ENCODE assay signal across 24 mouse cellular contexts in the genomic region with DNA sequence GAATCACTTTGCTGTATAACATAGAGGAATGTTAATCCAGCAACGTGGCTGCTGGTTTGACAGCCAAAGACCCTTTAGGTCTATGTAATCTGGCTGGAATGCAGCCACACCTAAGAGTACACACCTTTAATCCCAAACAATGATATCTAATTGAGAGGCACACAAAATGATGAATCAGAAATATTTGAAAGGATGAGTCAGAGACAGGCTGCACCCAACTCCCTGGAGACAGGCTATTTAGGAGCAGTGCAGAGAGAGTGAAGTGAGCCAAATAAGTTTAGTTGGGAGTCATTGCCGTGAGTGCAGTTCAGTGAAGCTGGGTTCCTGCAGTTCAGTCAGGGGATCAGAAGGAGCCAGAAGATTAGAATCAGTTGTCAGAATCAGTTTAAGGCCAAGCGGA.
DNase-seq lines count a peak whose midpoint lies in the region; TF ChIP-seq lines count a peak whose summit lies in the region.
"Had no signal": no experiment of that assay in that cellular context is flagged by ENCODE, and none has a peak within 500 bp of the region (broad histone marks: within the 10 kb centered on the region; RNA-seq: fewer than 3 reads in every experiment).

No protein-coding gene starts in this region.

- H3K4me3 ChIP-seq in C2C12 (ENCODE audit: insufficient read depth, poor library complexity, severe bottlenecking), result no peak overlapping the region
- H3K4me3 ChIP-seq: embryonic facial prominence, embryonic 12.5 days; erythroblast, embryonic 14.5 days; forebrain, embryonic 12.5 days; forebrain, embryonic 15.5 days; heart, adult 2 months; heart, embryonic 10.5 days; heart, embryonic 13.5 days had no signal

- no peak overlapping the region for H3ac ChIP-seq in C2C12 (ENCODE audit: control insufficient read depth, insufficient read length, low read depth)

- H3K79me3 ChIP-seq in C2C12 (ENCODE audit: low read depth), result no peaks in the 10 kb centered on the region

- no peaks in the 10 kb centered on the region for H3K27me3 ChIP-seq in C2C12 (ENCODE audit: control insufficient read depth, insufficient read depth, insufficient read length)
- H3K27me3 ChIP-seq: CH12.LX; embryonic facial prominence, embryonic 12.5 days; forebrain, embryonic 12.5 days; forebrain, embryonic 15.5 days; heart, embryonic 13.5 days had no signal

- no peaks in the 10 kb centered on the region for H3K36me3 ChIP-seq in C2C12 (ENCODE audit: control insufficient read depth, insufficient read depth)
- H3K36me3 ChIP-seq: embryonic facial prominence, embryonic 12.5 days; forebrain, embryonic 12.5 days; forebrain, embryonic 15.5 days; G1E; heart, embryonic 10.5 days; heart, embryonic 13.5 days had no signal

- DNase-seq in 3134 (ENCODE audit: extremely low read depth, insufficient read length, low spot score) (peak; percentile 37), R1 (ENCODE audit: low read depth, low spot score) (peak; percentile 3)
- no peak for DNase-seq in cerebellum, postnatal 36 days
- no peak for DNase-seq in testis, postnatal 14 days (ENCODE audit: low spot score)
- no peak for DNase-seq in adrenal gland, postnatal 10 days
- DNase-seq: adrenal gland, postnatal 14 days; cerebellum, adult 11-12 months; cerebellum, adult 8-10 months; cerebellum, postnatal 10 days; gastrocnemius, postnatal 10 days; gastrocnemius, postnatal 36 days; heart, adult 2 months; heart, postnatal 14 days; heart, postnatal 4 days; kidney, adult 18-20 months had no signal

- no peaks in the 10 kb centered on the region for H3K79me2 ChIP-seq in C2C12 (ENCODE audit: control insufficient read depth, insufficient read depth)

- no peak for TF ChIP-seq CTCF in C2C12 (IDR thresholded peaks at IDR 0.05; ENCODE audit: control insufficient read depth, insufficient read depth, insufficient read length)

TF ChIP-seq in C2C12, 6 proteins besides CTCF, POLR2A, EP300 and RAD21:
- peak; percentile 78 for TF ChIP-seq FOSL1 (IDR thresholded peaks at IDR 0.05; ENCODE audit: insufficient read depth, low read length, poor library complexity, severe bottlenecking)
- no peak for TF ChIP-seq MAX (IDR thresholded peaks at IDR 0.05)

Comparison
In these comparisons a context has a peak if more than half of its experiments do, and no peak if none do; other contexts are left out.
1. DNase-seq: peak in 3134 (single experiment) and R1 (single experiment); none in cerebellum, postnatal 36 days (0 of 2), testis, postnatal 14 days (single experiment) and adrenal gland, postnatal 10 days (single experiment).